Mouse (Mus musculus) heart, postnatal 0 days (tissue): ENCODE results near the gene Zic2. TPM values are rescaled to one million over a fixed set of nuclear protein-coding genes. Genes with fewer than 3 reads are reported as not detected.
A peak's percentile ranks its signal among the peaks of the same experiment; 100 is the strongest.

Experiments
- ATAC-seq: fragments of 200-750 bp; cut with Nextera tagmentation; 2 replicates; pipeline ENCODE4 v1.8.0; 2017; ENCODE audit warnings: low read depth, moderate number of reproducible peaks, moderate library complexity; ENCODE audit not compliant: insufficient read depth
- DNase-seq: peaks from one replicate; pipeline ENCODE4 v3.0.0-alpha.2; 2016; ENCODE audit warnings: low spot score
- H3K27ac ChIP-seq: fragments of 300-500 bp; sonication (generic); 2 replicates; pipeline ENCODE4 v1.5.1; 2014; ENCODE audit warnings: low read depth, mild to moderate bottlenecking
- H3K27me3 ChIP-seq: fragments of 300-500 bp; sonication (generic); 2 replicates; pipeline ENCODE4 v1.6.1; 2014; ENCODE audit warnings: low read length, mixed read lengths; ENCODE audit not compliant: control insufficient read depth, insufficient read depth
- H3K36me3 ChIP-seq: fragments of 300-500 bp; sonication (generic); replicated peaks from 2 replicates; pipeline ENCODE4 v1.6.1; 2014; ENCODE audit warnings: low read length, mixed read lengths; ENCODE audit not compliant: control insufficient read depth, insufficient read depth
- H3K4me1 ChIP-seq: fragments of 300-500 bp; sonication (generic); 2 replicates; pipeline ENCODE4 v1.6.1; 2014; ENCODE audit warnings: antibody characterized with exemption; ENCODE audit not compliant: control insufficient read depth, insufficient read depth
- H3K4me2 ChIP-seq: fragments of 300-500 bp; sonication (generic); 2 replicates; pipeline ENCODE4 v1.6.1; 2014; ENCODE audit warnings: low read depth, mild to moderate bottlenecking, low read length, moderate library complexity
- H3K4me3 ChIP-seq: fragments of 300-500 bp; sonication (generic); 2 replicates; pipeline ENCODE4 v1.5.1; 2014; ENCODE audit warnings: low read depth, low read length
- H3K9ac ChIP-seq: fragments of 300-500 bp; sonication (generic); replicated peaks from 2 replicates; pipeline ENCODE4 v1.6.1; 2014; ENCODE audit warnings: low read depth, low read length, mixed read lengths
- H3K9me3 ChIP-seq: fragments of 300-500 bp; sonication (generic); replicated peaks from 2 replicates; pipeline ENCODE4 v1.6.1; 2016; ENCODE audit warnings: low read length; ENCODE audit not compliant: control insufficient read depth
- CTCF ChIP-seq: IDR thresholded peaks from 2 replicates; pipeline ENCODE4 v1.5.1; 2016; ENCODE audit warnings: antibody characterized with exemption, control low read depth, low read depth
- EP300 ChIP-seq: IDR thresholded peaks from 2 replicates; pipeline ENCODE4 v1.6.1; 2016; ENCODE audit warnings: antibody characterized with exemption, low read depth
- WGBS: fragments of 180-500 bp; shearing (Covaris S2); extraction: QIAGEN DNeasy Blood & Tissue Kit; methylation state at CpG from one replicate; pipeline ENCODE4 v1.1.7; 2014; 5-methylcytosine and 5-hydroxymethylcytosine counted together
- polyA plus RNA-seq: library from polyadenylated mRNA; unstranded; fragments of >200 nt; fragmentation: Nextera tagmentation; extraction: Ambion mirVana; gene quantifications from 2 replicates; pipeline ENCODE4 v1.2.1, GENCODE M21; 2015
- total RNA-seq: library from RNA; depleted of rRNA; stranded (reverse); fragments of >200 nt; gene quantifications from 2 replicates; pipeline ENCODE4 v1.2.3, GENCODE M21; 2014; ENCODE audit warnings: low replicate concordance

Gene Zic2
- total and polyA plus RNA-seq, 2 experiments from 2014 or later = not detected

DNA sequence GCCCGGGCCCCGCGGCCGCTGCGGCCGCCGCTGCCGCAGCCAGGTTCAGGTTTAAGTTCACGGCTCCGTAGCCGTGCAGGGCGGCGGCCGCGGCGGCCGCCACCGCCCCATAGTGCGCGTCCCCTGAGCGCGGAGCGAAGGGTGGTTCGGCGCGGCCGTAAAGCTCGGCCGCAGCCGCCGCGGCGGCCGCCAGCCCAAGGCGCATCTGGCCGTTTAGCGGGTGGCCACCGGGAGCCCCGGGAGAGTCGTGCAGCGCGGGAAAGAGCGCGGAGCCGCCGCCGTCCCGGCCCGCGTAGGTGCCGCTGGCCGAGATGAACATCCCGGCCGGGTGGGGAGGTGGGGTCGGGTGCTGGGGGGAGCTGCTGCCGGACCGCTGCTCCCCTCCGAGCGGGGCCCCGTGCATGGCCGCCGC lies 10.9 kb upstream of the Zic2 start:
- no peaks in the 10 kb centered on the region for H3K9me3 ChIP-seq
- peak overlapping the region; percentile 83 for H3K4me2 ChIP-seq
- H3K27me3 ChIP-seq = peaks cover 95% of the 10 kb centered on the region
- ATAC-seq (peak; percentile 9; the same call in 1 of the 2 replicates), DNase-seq (no peak)
- TF ChIP-seq CTCF (no peak), EP300 (no peak)
- H3K36me3 ChIP-seq = no peaks in the 10 kb centered on the region
- 0% methylated on average over 36 of the region's 62 CpGs for WGBS
- H3K27ac ChIP-seq = no peak overlapping the region
- H3K9ac ChIP-seq = no peak overlapping the region
- H3K4me1 ChIP-seq = peaks cover 14% of the 10 kb centered on the region; the same call in 1 of the 2 replicates
- H3K4me3 ChIP-seq = peak overlapping the region; percentile 44

DNA sequence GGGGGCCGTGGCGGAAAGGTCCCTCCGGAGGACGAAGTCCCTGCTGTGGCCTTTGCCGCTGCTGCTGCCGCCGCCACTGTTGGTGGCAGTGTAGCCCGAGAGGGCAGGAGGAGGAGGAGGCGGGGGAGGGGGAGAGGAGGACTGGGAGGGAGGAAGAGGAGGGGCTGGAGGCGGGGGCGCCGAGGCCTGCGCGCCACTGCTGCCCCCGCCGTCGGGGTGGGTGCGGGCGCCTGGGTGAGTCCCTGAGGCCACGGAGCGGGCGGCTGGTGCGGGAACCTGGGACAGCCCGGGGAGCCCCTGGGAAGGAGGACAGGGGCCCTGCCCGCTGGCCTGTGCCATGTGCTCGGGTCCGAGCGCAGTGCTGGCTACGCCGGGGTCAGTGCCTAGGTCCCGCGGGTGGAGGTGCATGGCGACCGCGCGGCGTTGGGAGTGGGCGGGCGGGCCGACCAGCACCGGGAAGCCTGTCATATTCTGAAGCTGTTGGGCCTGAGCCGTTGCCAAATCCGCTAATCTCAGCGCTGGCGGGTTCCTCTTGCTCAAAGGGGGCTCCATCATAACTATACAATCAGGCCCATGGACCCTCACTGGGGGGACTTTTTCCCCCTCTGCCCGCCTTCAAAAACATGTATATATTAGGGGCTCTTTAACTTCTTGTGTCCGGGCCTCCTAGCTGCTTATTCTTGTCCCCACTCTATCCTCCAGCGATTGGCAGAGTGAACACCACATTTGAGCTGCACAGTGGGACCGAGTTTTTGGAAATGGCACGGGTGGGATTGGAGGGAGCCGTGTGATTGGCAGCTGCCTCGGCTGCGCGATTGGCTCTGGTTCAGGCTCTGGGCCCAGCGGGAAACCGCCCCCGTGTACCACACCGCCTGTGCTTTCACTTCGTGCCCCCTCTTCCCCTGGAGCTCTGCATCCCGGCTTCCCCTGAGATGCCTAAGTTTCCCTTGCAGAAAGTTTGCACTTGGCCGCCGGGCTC lies 10.2 kb upstream of the Zic2 start, which contains the start of gene Zic5:
Zic5 (minus strand) TSS at position 915 of the 979 bp plus-strand sequence.
- under 1% methylated on average over 57 of the region's 62 CpGs for WGBS
- DNase-seq (no peak), ATAC-seq (no peak)
- H3K9me3 ChIP-seq = no peaks in the 10 kb centered on the region
- H3K36me3 ChIP-seq = no peaks in the 10 kb centered on the region
- H3K27ac ChIP-seq = no peak within 1 kb of the TSS
- H3K4me3 ChIP-seq = peak within 1 kb of the TSS; percentile 44
- peaks cover 97% of the 10 kb centered on the region for H3K27me3 ChIP-seq
- H3K4me1 ChIP-seq = peaks cover 14% of the 10 kb centered on the region; the same call in 1 of the 2 replicates
- H3K9ac ChIP-seq = no peak within 1 kb of the TSS
- H3K4me2 ChIP-seq = peak within 1 kb of the TSS; percentile 83
- TF ChIP-seq CTCF (no peak), EP300 (no peak)

DNA sequence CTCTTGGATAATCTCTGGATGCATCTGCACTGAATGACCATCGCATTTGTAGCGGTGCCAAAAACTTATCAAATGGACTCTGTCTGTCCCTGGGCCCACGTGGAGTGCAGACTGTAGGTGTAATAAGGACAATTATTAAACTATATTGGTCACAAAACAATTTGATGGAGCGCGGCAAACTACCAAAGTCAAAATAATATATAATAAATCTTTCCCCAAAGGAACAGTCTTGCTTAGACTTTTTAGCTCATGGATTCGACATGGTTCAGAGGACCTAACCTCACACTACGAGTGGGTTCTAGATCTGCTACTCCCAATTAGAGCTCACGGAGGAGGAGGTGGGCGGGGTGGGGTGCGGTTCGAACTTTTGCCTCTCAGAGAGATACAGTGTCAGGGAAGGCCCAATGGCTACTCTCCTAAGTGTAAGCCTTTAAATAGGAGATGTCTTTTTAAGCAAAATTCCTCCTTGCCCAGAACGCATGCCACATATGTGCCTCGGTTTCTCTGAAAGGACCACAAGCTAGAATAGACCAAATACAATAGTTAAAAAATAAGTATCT lies 9.2 kb upstream of the Zic2 start:
- Histone ChIP-seq H3K4me1 (peaks cover 14% of the 10 kb centered on the region; the same call in 1 of the 2 replicates), H3K27ac (no peak overlapping the region), H3K4me2 (no peak overlapping the region), H3K27me3 (peaks cover 100% of the 10 kb centered on the region), H3K9me3 (no peaks in the 10 kb centered on the region), H3K9ac (no peak overlapping the region), H3K4me3 (peak overlapping the region; percentile 44; the same call in 1 of the 2 replicates), H3K36me3 (no peaks in the 10 kb centered on the region)
- ATAC-seq = no peak
- no peak for DNase-seq
- WGBS = 34% methylated on average over 13 of the region's 13 CpGs
- TF ChIP-seq EP300 (no peak), CTCF (no peak)

DNA sequence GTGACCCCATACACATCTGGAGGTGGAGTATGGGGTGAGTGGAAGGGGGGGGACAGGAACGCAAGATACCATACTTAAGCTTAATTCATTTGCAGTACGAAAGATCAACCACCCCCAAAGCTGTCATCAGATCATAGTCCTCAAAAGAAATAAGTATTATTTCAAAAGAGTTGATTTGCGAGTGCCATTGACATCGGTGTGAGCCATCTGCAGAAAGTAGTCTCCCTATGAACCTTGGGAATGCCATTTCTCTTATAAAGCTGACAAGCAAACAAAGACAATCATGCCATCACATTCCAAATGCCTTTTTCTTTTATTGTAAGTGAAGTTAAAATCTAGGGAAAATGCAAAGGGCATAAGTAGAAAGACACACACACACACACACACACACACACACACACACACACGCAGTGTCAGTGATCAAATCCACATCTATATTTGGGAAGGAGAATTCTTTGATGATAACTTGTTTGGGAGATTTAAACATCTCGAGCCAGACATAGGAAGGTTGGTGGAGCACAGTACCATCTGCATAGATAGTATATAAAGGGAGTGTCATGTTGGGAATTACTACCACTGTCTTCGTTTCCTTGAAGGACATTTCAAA lies 8.4 kb upstream of the Zic2 start:
- peaks cover 14% of the 10 kb centered on the region; the same call in 1 of the 2 replicates for H3K4me1 ChIP-seq
- H3K27ac ChIP-seq = no peak overlapping the region
- H3K4me2 ChIP-seq = no peak overlapping the region
- TF ChIP-seq EP300 (no peak), CTCF (no peak)
- H3K27me3 ChIP-seq = peaks cover 100% of the 10 kb centered on the region
- no peak overlapping the region for H3K4me3 ChIP-seq
- H3K36me3 ChIP-seq = no peaks in the 10 kb centered on the region
- WGBS = 57% methylated on average over 7 of the region's 7 CpGs
- DNase-seq (no peak), ATAC-seq (no peak)
- H3K9ac ChIP-seq = no peak overlapping the region
- no peaks in the 10 kb centered on the region for H3K9me3 ChIP-seq
